Mouse (Mus musculus) gastrocnemius, postnatal 14 days (tissue): ENCODE results near the gene Btg2. TPM values are rescaled to one million over a fixed set of nuclear protein-coding genes. Genes with fewer than 3 reads are reported as not detected.

Experiments
- DNase-seq: peaks from one replicate; pipeline ENCODE4 v3.0.0; 2021; ENCODE audit warnings: mixed read lengths
- intact Hi-C: fragments of 180-260 bp; cut with DNase I; formaldehyde crosslinking; loops from one replicate; pipeline ENCODE4 v1.15.1; 2025; ENCODE audit warnings: low total_unique reads
- total RNA-seq, 2 experiments: library from RNA; stranded (reverse); gene quantifications; 2 replicates each; pipeline ENCODE4 v1.2.3; 2021

Gene Btg2
- total RNA-seq, 2 experiments from 2014 or later = 19.7 to 44.2 TPM

- intact Hi-C loops = no loop called here
- DNase-seq = peak; percentile 58
Observed at GRCm38 (mm10) chr1:134082987-134083516, 4.1 kb upstream of the Btg2 start.

GRCm38 (mm10) chr1:134080881-134081450 is 2.0 kb upstream of the Btg2 start:
- no peak for DNase-seq
- intact Hi-C loops = no loop called here

DNA sequence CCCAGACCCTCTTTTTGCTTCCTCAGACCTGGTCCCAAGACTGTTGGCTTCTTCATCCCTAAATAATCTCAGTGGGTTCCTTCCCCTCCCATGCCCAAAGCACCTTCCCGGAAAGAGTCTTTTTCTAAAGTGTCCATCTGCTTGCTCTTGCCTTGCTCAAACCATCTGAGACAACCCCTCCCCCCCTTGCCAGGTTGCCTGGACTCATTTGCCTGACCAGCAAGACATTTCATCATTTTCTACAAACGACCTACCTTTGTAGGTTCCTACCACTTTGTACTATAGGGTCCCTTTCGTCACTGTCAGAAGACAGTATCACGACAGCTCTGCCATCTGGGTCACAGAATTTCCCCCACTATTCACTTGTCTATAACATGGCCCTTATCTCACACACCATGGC is 1.5 kb upstream of the Btg2 start:
- DNase-seq = no peak
- intact Hi-C loops = no loop called here

GRCm38 (mm10) chr1:134079477-134080163 is 700 bp upstream of the Btg2 start:
- intact Hi-C loops = no loop called here
- no peak for DNase-seq

GRCm38 (mm10) chr1:134078061-134078795 is 692 bp downstream of the Btg2 start:
- no peak for DNase-seq
- intact Hi-C loops = no loop called here

- intact Hi-C loops = no loop called here
- DNase-seq = peak; percentile 61
Observed at GRCm38 (mm10) chr1:134077389-134078060, 1.4 kb downstream of the Btg2 start.

DNA sequence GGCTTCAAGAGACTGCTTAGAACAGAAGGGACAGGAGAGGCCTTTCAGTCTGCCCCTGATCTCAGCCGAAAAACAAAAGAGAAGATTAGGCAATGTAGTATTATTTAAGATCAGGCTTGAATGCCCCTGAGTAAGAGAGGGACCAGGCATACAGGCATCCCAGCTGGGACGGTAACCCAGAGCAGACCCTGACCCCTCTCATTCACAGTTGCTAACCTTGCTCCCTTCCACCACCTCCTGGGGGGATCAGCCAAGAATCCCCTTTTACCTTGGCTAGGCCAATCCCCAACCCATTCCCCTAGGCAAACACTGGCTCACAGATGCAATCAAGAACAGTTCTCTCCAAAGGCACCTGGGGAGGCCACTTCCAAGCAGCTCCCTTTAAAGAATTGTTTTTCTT is 2.1 kb downstream of the Btg2 start:
- DNase-seq = no peak
- intact Hi-C loops = no loop called here

GRCm38 (mm10) chr1:134075532-134075931 is 3.4 kb downstream of the Btg2 start:
- no peak for DNase-seq
- intact Hi-C loops = no loop called here

DNA sequence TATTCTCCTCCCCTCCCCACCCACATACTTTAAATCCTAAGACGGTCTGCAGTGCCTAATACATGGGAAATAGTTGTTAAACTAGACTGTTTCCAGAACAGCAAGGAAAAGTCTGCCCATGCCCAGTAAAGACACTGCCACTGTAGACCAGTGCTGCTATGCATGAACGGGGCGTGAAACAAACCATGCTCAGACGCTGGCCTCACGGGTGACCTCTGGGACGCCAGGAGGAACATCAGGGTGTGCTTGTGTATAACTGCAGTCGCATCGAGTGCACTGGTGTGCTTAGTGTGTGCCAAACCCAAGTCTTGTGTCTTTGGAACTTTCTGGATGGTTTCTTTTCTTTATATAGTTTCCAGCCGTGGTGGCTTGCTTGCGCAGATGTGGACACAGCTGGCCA is 4.3 kb downstream of the Btg2 start:
- intact Hi-C loops = loop anchor here (5.0 kb wide), 1 partner anchor 33 kb away; no protein-coding TSS in a partner anchor
- DNase-seq = no peak

DNA sequence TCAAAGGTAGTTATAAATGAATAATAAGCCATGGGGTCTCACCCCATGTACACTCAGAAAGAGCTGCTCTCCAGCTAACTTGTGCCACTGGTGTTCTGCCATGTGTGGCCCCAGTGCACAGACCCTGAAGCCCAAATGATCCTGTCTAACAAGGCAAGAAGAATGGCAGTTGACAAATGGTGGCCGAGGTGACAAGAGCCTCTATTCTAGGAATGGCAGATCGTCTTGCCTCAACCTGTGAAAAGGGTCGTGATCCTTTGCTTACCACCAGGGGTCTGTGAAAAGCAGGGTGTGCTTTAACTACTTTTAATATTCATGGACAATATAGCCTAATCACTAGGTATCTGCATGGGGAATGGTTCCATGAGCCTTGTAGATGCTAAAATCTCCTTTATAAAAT is 4.7 kb downstream of the Btg2 start:
- DNase-seq = no peak
- intact Hi-C loops = loop anchor here (5.0 kb wide), 1 partner anchor 33 kb away; no protein-coding TSS in a partner anchor

DNA sequence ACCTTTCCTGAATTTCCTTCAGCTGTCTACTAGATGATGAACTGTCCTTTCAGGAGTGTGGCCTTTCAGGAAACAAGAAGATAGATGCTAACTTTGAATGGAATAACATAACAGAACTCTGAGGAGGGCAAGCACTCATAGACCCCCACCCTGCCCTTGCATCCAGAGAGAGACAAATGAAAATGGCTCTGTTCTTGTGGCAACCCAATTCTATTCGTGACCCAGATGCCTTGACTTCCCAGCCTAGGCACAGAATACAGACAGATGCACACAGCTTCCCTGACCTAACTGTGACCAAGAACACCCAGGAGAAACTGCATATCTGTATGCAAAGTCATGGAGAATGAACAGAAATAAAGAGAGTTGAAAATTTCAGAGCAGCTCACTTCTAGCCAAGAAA is 5.3 kb downstream of the Btg2 start:
- intact Hi-C loops = loop anchor here (5.0 kb wide), 1 partner anchor 34 kb away; no protein-coding TSS in a partner anchor
- DNase-seq = no peak

GRCm38 (mm10) chr1:134073061-134073564 is 5.8 kb downstream of the Btg2 start:
- intact Hi-C loops = loop anchor here (5.0 kb wide), 1 partner anchor 34 kb away; no protein-coding TSS in a partner anchor
- no peak for DNase-seq

DNA sequence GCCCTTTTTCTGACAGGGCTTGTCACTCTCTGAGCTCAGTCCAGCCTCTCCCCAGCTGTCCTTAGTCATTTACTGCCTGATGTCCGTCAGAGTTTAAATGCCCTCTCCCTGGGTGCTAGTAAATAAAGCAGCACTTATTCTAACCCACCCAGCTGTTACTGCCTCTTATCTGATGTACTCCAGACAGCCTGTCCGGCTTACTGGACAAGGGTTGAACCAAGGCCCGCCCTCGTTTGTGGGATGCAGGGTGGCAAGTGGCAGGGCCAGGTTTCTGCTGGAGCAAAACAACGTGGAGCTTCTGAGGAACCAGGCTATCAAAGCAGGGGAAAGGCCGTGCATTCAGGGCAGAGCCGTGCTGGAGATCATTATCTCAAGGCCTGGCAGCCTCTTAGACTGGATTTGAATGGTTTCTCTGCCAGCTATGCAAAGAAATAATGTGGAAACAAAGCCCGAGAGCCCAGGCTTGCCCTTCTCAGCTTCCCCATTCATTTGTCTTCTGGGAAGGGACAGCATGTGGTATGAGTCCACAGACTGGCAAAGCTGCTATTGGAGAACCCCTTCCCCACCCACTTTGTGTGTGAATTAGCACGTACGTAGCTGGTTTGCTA is 7.4 kb downstream of the Btg2 start:
- intact Hi-C loops = loop anchor here (5.0 kb wide), 1 partner anchor 36 kb away; no protein-coding TSS in a partner anchor
- DNase-seq = no peak

DNA sequence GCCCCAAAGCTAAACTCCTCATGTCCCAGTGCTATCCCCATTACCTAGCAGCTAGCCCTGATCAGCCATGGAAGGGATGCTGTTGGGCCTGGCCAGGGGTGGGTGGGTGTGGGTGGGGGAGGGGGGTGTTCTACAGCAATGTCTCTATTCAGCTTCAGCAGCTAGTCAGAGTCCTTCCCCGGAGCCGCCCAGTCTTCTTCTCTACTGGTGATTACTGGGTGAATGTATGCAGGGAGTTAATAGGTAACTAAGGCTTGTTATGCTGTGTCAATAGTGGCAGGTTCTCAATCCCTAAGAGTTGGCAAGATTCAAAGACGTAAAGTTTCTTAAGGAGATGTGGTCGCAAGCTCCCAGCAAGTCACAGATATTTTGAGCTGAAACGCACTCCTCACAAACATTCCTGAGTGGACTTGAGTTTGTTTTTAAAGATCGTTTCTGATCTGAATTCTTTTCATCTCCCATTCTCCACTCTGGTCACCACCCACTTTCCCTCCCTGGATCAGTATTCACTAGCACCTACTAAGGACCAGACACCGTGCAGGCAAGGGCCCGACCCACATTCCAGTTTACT is 8.7 kb downstream of the Btg2 start:
- no peak for DNase-seq
- intact Hi-C loops = loop anchor here (5.0 kb wide), 1 partner anchor 37 kb away; no protein-coding TSS in a partner anchor

DNA sequence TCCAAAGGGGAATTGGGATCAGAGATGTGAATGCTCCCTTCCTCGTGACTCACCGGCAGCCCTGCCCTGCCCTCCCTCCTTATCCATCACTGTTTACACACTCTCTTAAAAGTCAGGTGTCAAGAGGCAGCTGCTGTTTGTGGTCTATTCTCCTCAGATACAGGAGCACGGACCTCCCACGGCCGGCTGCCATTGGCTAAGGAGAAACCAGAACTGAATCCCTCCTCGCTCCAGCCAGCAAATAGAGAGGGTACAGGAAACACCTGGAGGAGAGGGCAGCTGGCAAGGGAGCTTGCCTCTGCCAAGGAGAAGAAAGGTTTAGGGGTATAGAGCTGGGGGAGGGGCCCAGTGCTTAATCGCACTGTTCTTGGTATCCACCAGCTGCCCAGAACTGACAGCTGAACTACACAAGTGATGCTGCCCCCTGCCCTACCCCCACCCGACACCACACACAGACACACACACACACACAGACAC is 11.7 kb downstream of the Btg2 start:
- no peak for DNase-seq

GRCm38 (mm10) chr1:134066554-134066953 is 12.4 kb downstream of the Btg2 start:
- no peak for DNase-seq
- intact Hi-C loops = no loop called here

More for the DNA sequence above, 11.7 kb downstream of the Btg2 start:
- intact Hi-C loops = no loop called here

DNA sequence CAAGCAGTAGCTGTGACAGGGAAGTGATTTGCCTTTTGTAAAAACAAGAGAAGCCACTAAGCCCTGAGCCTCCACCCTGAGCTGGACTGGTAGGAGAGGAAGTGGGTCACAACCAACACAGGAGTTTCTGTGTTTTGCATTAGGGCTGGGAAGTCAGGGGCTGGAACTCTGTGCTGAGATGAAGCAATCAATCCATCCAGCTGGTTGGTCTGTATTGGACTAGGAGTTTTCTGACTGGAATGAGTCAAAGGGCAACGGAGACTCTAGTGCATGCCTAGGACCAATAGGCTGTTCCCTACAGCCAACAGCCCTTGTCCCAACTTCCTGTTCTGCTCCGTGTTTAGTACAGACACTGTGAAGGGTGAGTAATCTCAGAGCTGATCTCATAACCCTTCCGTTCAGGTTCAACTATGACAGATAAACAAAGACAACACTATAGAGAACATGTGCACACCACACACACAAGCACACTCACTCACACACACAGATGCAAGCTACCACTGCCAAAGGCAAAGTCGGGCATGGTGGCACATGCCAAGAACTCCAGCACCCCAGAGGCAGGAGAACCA is 13.6 kb downstream of the Btg2 start:
- no peak for DNase-seq

DNA sequence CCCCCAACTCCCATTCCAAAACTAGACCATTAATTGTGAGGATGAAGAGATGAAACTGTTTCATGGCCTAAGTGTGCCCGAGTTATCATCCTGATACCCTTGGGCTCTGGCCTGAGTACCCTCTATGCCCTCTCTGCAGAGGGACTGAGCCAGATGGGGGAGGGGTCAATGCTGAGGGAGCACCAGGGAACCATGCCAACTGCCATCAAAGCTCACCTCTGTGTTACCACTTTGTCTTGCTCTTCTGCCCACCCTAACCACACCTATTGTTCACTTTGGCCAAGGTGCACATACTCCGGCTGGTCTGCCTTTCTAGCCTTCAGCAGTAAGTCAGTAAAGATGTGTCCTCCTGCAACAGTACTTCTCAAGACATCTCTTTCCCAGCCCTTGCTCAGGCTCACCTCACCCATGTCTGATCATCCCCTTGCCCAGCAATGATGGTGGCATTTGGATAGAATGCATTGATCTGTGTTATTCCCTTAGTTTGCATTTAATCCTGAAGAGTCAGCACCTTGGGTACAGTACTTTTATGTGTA is 14.6 kb downstream of the Btg2 start:
- intact Hi-C loops = no loop called here

More for the DNA sequence above, 13.6 kb downstream of the Btg2 start:
- intact Hi-C loops = no loop called here

More for the DNA sequence above, 14.6 kb downstream of the Btg2 start:
- no peak for DNase-seq
